Mouse (Mus musculus): ENCODE results near the gene Ick. TPM values are rescaled to one million over a fixed set of nuclear protein-coding genes. Genes with fewer than 3 reads are reported as not detected.
A peak's percentile ranks its signal among the peaks of the same experiment; 100 is the strongest.
"Not testable (repeated sequence)": the region's sequence is repeated elsewhere in the genome, so short reads cannot be mapped to it uniquely, and the experiment has no call there.

Gene Ick
- polyA plus RNA-seq, 1 experiment from 2014 or later, result 16.8 TPM

DNA sequence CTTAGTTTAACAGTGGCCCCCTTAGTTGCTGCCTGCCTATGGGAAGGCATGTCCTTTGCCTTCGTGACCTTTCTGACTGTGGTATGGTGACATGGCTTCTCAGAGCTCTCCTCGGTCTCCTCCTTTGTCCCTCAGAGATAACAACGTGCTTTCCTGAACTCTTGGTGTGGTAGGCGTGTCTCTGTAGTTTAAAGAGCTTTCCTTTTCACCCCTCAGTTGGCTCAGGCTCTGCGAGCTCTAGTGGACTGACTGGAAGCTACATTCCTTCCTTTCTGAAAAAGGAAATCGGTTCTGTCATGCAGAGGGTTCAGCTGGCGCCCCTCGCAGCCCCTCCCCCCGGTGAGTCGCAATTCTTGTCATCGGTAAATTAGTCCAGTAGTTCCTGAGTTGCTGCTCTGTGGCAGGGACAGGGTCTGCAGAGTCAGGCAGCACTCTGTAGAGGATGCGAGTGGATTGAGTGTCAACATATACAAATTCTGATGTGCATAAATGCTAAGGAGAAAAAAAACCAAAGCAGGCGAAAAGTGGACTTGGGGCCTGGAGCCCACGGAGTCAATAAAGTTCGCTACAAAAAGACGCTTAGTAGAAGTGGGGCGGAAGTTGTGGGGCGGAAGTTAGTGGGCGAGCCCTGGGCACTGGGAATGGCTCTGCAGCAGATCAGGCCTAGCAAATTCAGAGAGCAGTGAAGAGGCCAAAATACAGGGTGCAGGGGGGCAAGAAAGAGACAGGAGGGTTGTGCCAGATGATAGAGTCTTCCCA lies 57.9 kb downstream of the Ick start:
- Histone ChIP-seq H3K4me3 (ENCODE audit: low read depth, low read length) (no peak overlapping the region), H3K27ac (ENCODE audit: low read depth, low read length) (peak overlapping the region; percentile 67), H3K36me3 (ENCODE audit: control insufficient read depth, insufficient read depth, low read length) (peaks cover 14% of the 10 kb centered on the region), H3K4me2 (0 out of 2 replicates have a peak overlapping the region, but pooled peaks have one; percentile 19), H3K9me3 (replicated peaks; ENCODE audit: control insufficient read depth, low read length) (no peaks in the 10 kb centered on the region), H3K9ac (ENCODE audit: low read depth, low read length) (no peak overlapping the region), H3K4me1 (ENCODE audit: control insufficient read depth, insufficient read depth, low read length) (0 out of 2 replicates have a peak, but pooled peaks cover 5% of the 10 kb centered on the region), H3K27me3 (ENCODE audit: control insufficient read depth, insufficient read depth, low read length) (no peaks in the 10 kb centered on the region)
- WGBS (ENCODE audit: insufficient replicate concordance), result 56% methylated on average over 19 of the region's 19 CpGs
- ATAC-seq (replicated peaks; ENCODE audit: insufficient number of reproducible peaks, low FRiP score, low TSS enrichment), result peak; percentile 39; the same call in 1 of the 2 replicates

DNA sequence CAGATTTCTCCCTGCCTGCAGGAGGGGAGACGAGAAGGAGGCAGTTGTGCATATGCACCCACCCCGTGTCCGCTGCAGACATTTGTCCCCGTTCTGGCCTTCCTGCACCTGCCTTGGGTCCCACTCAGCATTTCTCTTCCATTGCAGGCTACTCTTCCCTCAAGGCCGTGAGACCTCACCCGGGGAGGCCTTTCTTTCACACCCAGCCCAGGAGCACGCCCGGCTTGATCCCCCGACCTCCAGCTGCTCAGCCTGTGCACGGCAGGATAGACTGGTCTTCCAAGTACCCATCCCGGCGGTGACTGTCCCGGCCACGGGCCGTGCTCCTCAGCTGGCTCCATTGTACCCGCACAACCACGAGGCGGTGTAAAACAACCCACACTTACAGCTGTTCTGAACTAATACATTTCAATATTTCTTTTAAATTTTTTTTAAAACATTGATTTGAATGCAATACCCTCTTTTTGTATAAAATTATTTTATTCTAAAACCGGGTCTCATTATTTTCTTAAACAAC lies 58.5 kb downstream of the Ick start:
- Histone ChIP-seq H3K4me3 (ENCODE audit: low read depth, low read length) (no peak overlapping the region), H3K27ac (ENCODE audit: low read depth, low read length) (0 out of 2 replicates have a peak overlapping the region, but pooled peaks have one; percentile 67), H3K36me3 (ENCODE audit: control insufficient read depth, insufficient read depth, low read length) (peaks cover 12% of the 10 kb centered on the region), H3K9ac (ENCODE audit: low read depth, low read length) (no peak overlapping the region), H3K27me3 (ENCODE audit: control insufficient read depth, insufficient read depth, low read length) (no peaks in the 10 kb centered on the region), H3K4me1 (ENCODE audit: control insufficient read depth, insufficient read depth, low read length) (no peaks in the 10 kb centered on the region), H3K9me3 (replicated peaks; ENCODE audit: control insufficient read depth, low read length) (no peaks in the 10 kb centered on the region), H3K4me2 (no peak overlapping the region)
- no peak for ATAC-seq (replicated peaks; ENCODE audit: insufficient number of reproducible peaks, low FRiP score, low TSS enrichment)
- 90% methylated on average over 19 of the region's 19 CpGs for WGBS (ENCODE audit: insufficient replicate concordance)

DNA sequence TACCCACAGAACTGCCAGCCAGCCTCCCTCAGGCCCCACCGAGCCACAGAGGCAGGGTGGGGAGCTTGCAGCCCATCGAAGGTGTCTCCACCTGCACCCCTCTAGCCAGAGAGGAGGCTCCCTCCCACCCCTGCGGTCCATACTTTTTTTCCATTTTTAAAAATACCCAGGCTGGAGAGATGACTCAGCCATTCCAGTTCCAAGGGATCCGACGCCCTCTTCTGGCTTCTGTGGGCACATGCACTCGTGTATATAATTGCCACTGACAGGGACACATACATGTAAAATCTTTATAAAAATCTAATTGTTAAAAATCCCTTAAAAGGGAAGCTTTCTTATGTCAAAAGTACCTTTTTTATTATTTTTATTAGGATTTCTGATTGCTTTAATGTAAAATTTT lies 59.9 kb downstream of the Ick start:
- ATAC-seq (replicated peaks; ENCODE audit: insufficient number of reproducible peaks, low FRiP score, low TSS enrichment), result no peak
- 86% methylated on average over 6 of the region's 6 CpGs for WGBS (ENCODE audit: insufficient replicate concordance)
- Histone ChIP-seq H3K27ac (ENCODE audit: low read depth, low read length) (no peak overlapping the region), H3K4me1 (ENCODE audit: control insufficient read depth, insufficient read depth, low read length) (no peaks in the 10 kb centered on the region), H3K4me2 (no peak overlapping the region), H3K36me3 (ENCODE audit: control insufficient read depth, insufficient read depth, low read length) (peaks cover 12% of the 10 kb centered on the region), H3K9me3 (replicated peaks; ENCODE audit: control insufficient read depth, low read length) (no peaks in the 10 kb centered on the region), H3K9ac (ENCODE audit: low read depth, low read length) (no peak overlapping the region), H3K4me3 (ENCODE audit: low read depth, low read length) (no peak overlapping the region), H3K27me3 (ENCODE audit: control insufficient read depth, insufficient read depth, low read length) (no peaks in the 10 kb centered on the region)

DNA sequence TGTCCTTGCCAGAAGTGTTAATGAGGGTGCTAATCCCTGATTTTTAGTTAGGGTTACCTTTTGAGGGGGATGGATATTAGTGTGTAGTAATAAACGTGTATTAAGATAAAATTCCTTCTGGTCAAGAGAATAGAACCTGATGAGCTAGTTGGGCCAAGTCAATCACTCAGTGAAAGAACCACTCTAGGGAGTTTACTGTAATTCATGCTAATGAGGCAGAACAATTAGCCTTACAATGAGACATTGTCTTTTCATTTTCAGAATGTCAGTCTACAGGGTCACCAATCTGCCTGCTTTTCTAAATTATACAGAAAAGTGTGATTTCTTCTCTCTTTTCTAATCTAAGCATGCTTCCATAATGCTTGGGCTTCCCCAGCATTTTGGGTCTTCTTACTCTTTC lies 65.0 kb downstream of the Ick start:
- no peaks in the 10 kb centered on the region for H3K27me3 ChIP-seq (ENCODE audit: control insufficient read depth, insufficient read depth, low read length)
- H3K4me3 ChIP-seq (ENCODE audit: low read depth, low read length), result no peak overlapping the region
- 68% methylated on average over 1 of the region's 1 CpGs for WGBS (ENCODE audit: insufficient replicate concordance)
- no peak overlapping the region for H3K27ac ChIP-seq (ENCODE audit: low read depth, low read length)
- H3K9me3 ChIP-seq (replicated peaks; ENCODE audit: control insufficient read depth, low read length), result no peaks in the 10 kb centered on the region
- no peak for ATAC-seq (replicated peaks; ENCODE audit: insufficient number of reproducible peaks, low FRiP score, low TSS enrichment)
- H3K4me2 ChIP-seq, result no peak overlapping the region
- H3K36me3 ChIP-seq (ENCODE audit: control insufficient read depth, insufficient read depth, low read length), result no peaks in the 10 kb centered on the region
- H3K9ac ChIP-seq (ENCODE audit: low read depth, low read length), result no peak overlapping the region
- H3K4me1 ChIP-seq (ENCODE audit: control insufficient read depth, insufficient read depth, low read length), result 0 out of 2 replicates have a peak, but pooled peaks cover 3% of the 10 kb centered on the region

DNA sequence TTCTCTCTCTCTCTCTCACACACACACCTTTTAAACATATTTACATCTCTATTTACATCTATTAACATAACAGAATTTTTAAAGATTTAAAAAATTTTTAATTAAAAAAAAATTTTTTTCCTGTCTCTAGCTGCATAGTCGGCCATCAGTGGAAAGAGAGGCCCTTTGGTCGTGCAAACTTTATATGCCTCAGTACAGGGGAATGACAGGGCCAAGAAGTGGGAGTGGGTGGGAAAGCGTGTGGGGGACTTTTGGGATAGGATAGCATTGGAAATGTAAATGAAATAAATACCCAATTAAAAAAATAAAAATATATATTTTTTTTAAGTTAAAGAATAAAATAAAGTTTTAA lies 65.9 kb downstream of the Ick start:
- ATAC-seq (replicated peaks; ENCODE audit: insufficient number of reproducible peaks, low FRiP score, low TSS enrichment); H3K4me2 ChIP-seq; H3K27me3 ChIP-seq (ENCODE audit: control insufficient read depth, insufficient read depth, low read length); H3K4me1 ChIP-seq (ENCODE audit: control insufficient read depth, insufficient read depth, low read length); H3K9me3 ChIP-seq (replicated peaks; ENCODE audit: control insufficient read depth, low read length); H3K27ac ChIP-seq (ENCODE audit: low read depth, low read length); H3K9ac ChIP-seq (ENCODE audit: low read depth, low read length); H3K36me3 ChIP-seq (ENCODE audit: control insufficient read depth, insufficient read depth, low read length); H3K4me3 ChIP-seq (ENCODE audit: low read depth, low read length): not testable (repeated sequence)
- 44% methylated on average over 3 of the region's 3 CpGs for WGBS (ENCODE audit: insufficient replicate concordance)

DNA sequence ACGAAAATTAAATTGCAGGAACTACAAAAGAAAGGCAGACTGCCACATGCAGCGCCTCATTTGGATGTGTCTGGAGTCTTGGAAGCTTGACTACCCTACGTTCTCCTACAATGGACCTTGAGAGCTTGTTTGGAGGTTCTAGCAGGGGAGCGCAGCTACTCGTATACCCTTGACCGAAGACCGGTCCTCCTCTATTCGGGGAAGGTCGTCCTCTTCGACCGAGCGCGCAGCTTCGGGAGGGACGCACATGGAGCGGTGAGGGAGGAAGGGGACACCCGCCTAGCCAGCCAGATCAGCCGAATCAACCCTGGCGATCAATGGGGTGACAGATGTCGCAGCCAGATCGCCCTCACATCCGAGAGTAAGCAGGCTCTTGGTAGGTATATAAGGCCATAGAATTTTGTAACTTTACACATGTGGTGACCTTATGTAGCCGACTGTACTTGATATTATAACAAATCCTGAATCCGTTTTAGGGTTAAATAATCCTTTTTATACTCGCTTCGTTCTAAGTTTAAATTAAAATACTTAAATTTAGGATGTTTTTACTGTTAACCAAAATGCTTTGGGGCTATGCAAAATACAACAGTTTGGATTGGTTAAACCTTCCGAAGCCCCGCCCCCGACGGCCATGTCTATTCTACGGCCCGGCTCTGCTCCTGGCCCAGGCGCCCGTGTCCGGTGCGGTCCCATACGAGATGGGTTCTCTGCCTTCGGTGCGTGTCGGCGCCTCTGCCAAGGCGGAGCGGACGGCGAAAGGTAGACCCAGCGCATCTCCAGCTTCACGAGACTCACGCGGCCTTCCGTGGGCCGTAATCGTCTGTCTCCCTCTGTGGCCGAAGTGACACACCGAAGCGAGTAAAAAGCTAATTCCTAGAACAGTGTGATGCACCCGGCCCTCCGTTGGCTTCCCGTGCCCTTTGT lies 66.5 kb downstream of the Ick start:
- H3K9ac ChIP-seq (ENCODE audit: low read depth, low read length), result peak overlapping the region; percentile 94
- H3K9me3 ChIP-seq (replicated peaks; ENCODE audit: control insufficient read depth, low read length), result no peaks in the 10 kb centered on the region
- WGBS (ENCODE audit: insufficient replicate concordance), result under 1% methylated on average over 50 of the region's 58 CpGs
- no peaks in the 10 kb centered on the region for H3K36me3 ChIP-seq (ENCODE audit: control insufficient read depth, insufficient read depth, low read length)
- H3K4me1 ChIP-seq (ENCODE audit: control insufficient read depth, insufficient read depth, low read length), result 0 out of 2 replicates have a peak, but pooled peaks cover 3% of the 10 kb centered on the region
- peak overlapping the region; percentile 76 for H3K4me2 ChIP-seq
- ATAC-seq (replicated peaks; ENCODE audit: insufficient number of reproducible peaks, low FRiP score, low TSS enrichment), result peak; percentile 99
- H3K27ac ChIP-seq (ENCODE audit: low read depth, low read length), result peak overlapping the region; percentile 98
- peak overlapping the region; percentile 75 for H3K4me3 ChIP-seq (ENCODE audit: low read depth, low read length)
- no peaks in the 10 kb centered on the region for H3K27me3 ChIP-seq (ENCODE audit: control insufficient read depth, insufficient read depth, low read length)

DNA sequence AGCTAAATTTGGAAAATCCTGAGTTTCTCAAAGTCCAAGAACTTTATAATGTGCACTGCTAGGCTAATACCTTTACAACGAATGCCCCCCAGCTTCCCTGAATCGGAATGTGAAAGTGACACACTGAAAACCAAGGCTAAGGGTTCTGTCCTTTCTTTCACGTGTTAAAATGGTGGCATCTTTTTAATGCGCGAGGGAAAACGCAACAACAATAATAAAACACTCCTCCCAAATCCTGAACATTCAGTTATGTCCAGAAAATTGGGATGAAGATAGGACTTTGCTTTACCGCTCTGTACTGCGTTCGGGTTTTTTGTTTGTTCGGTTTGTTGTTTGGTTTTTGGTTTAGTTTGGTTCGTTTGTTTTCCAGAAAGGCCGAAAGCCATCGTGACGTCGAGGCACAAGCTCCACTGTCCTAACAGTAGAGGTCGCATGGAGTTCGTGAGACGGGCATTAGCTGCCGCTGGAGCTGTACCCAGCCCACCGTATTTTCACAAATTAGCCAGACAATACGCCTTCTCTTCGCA lies 67.3 kb downstream of the Ick start:
- no peaks in the 10 kb centered on the region for H3K9me3 ChIP-seq (replicated peaks; ENCODE audit: control insufficient read depth, low read length)
- H3K4me1 ChIP-seq (ENCODE audit: control insufficient read depth, insufficient read depth, low read length), result 0 out of 2 replicates have a peak, but pooled peaks cover 3% of the 10 kb centered on the region
- H3K27me3 ChIP-seq (ENCODE audit: control insufficient read depth, insufficient read depth, low read length), result no peaks in the 10 kb centered on the region
- H3K4me3 ChIP-seq (ENCODE audit: low read depth, low read length), result peak overlapping the region; percentile 75
- H3K36me3 ChIP-seq (ENCODE audit: control insufficient read depth, insufficient read depth, low read length), result no peaks in the 10 kb centered on the region
- 2% methylated on average over 22 of the region's 22 CpGs for WGBS (ENCODE audit: insufficient replicate concordance)
- H3K4me2 ChIP-seq, result peak overlapping the region; percentile 76
- H3K9ac ChIP-seq (ENCODE audit: low read depth, low read length), result peak overlapping the region; percentile 94
- peak; percentile 72 for ATAC-seq (replicated peaks; ENCODE audit: insufficient number of reproducible peaks, low FRiP score, low TSS enrichment)
- peak overlapping the region; percentile 98 for H3K27ac ChIP-seq (ENCODE audit: low read depth, low read length)

DNA sequence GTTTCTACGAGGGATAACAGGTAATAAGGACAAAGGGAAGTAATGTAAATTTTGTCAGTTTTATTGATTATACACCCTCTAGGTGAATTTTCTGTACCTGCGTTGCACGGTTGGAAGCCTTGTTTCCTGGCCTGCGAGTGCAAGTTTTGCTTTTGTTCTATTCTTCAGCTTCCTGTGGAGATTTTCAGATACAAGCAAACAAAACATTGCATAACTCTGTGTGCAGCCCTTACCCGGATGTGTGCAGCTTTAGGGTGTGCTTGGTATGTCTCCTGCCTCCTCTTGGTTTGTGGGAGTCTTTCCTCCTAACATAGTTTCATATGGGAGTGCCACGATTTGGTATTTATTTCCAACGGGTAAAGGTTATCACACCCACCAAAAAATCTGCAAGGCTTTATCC lies 67.8 kb downstream of the Ick start:
- Histone ChIP-seq H3K27ac (ENCODE audit: low read depth, low read length) (peak overlapping the region; percentile 98), H3K4me1 (ENCODE audit: control insufficient read depth, insufficient read depth, low read length) (0 out of 2 replicates have a peak, but pooled peaks cover 3% of the 10 kb centered on the region), H3K36me3 (ENCODE audit: control insufficient read depth, insufficient read depth, low read length) (no peaks in the 10 kb centered on the region), H3K9me3 (replicated peaks; ENCODE audit: control insufficient read depth, low read length) (no peaks in the 10 kb centered on the region), H3K4me2 (peak overlapping the region; percentile 76), H3K27me3 (ENCODE audit: control insufficient read depth, insufficient read depth, low read length) (no peaks in the 10 kb centered on the region), H3K4me3 (ENCODE audit: low read depth, low read length) (0 out of 2 replicates have a peak overlapping the region, but pooled peaks have one; percentile 75), H3K9ac (ENCODE audit: low read depth, low read length) (no peak overlapping the region)
- 48% methylated on average over 7 of the region's 7 CpGs for whole genome bisulfite sequencing (ENCODE audit: insufficient replicate concordance)
- ATAC-seq (replicated peaks; ENCODE audit: insufficient number of reproducible peaks, low FRiP score, low TSS enrichment), result no peak
